Mouse (Mus musculus) liver, adult 2 months (tissue): ENCODE data around the gene Gp1ba. TPM values are rescaled to one million over a fixed set of nuclear protein-coding genes. Genes with fewer than 3 reads are reported as not detected.

ENCODE experiments used
- DNase-seq: peaks from one replicate; pipeline ENCODE4 v3.0.0-alpha.2; 2011; ENCODE audit warnings: low read depth, low spot score; ENCODE audit errors: extremely low read depth
- H3K27ac ChIP-seq: fragments of 200-500 bp; replicated peaks from 2 replicates; pipeline ENCODE4 v1.5.1; 2012; ENCODE audit warnings: low read depth, mild to moderate bottlenecking, control low read depth, inconsistent platforms, low read length; ENCODE audit not compliant: insufficient read depth
- H3K27me3 ChIP-seq: fragments of 200-500 bp; 2 replicates; pipeline ENCODE4 v1.6.1; 2012; ENCODE audit warnings: mild to moderate bottlenecking, moderate library complexity, low read length, inconsistent platforms; ENCODE audit not compliant: control insufficient read depth, insufficient read depth
- H3K36me3 ChIP-seq: fragments of 200-500 bp; 2 replicates; pipeline ENCODE4 v1.6.1; 2012; ENCODE audit warnings: low read length, inconsistent platforms; ENCODE audit not compliant: control insufficient read depth, insufficient read depth
- H3K4me1 ChIP-seq: fragments of 200-500 bp; 2 replicates; pipeline ENCODE4 v1.6.1; 2011; ENCODE audit warnings: low read length; ENCODE audit not compliant: control insufficient read depth, insufficient read depth
- H3K4me3 ChIP-seq: fragments of 200-500 bp; 2 replicates; pipeline ENCODE4 v1.5.1; 2011; ENCODE audit warnings: low read depth, mild to moderate bottlenecking, control low read depth, low read length, moderate library complexity; ENCODE audit not compliant: insufficient read depth
- H3K79me2 ChIP-seq: fragments of 200-500 bp; 2 replicates; pipeline ENCODE4 v1.6.1; 2012; ENCODE audit warnings: inconsistent platforms, mild to moderate bottlenecking, low read length, moderate library complexity; ENCODE audit not compliant: control insufficient read depth, insufficient read depth
- H3K9ac ChIP-seq: fragments of 200-500 bp; 2 replicates; pipeline ENCODE4 v1.6.1; 2012; ENCODE audit warnings: low read depth, mild to moderate bottlenecking, control low read depth, inconsistent platforms, low read length
- CTCF ChIP-seq: fragments of 200-500 bp; IDR thresholded peaks from 2 replicates; pipeline ENCODE4 v1.5.1; 2011; ENCODE audit warnings: low read depth, low read length, control low read depth
- POLR2A ChIP-seq: fragments of 200-500 bp; IDR thresholded peaks from 2 replicates; pipeline ENCODE4 v1.6.1; 2011; ENCODE audit warnings: low read length, control low read depth; ENCODE audit not compliant: insufficient read depth; ENCODE audit errors: extremely low read depth
- WGBS: fragments of 180-500 bp; shearing (Covaris S2); methylation state at CpG from one replicate; pipeline ENCODE4 v1.1.7; 2018; 5-methylcytosine and 5-hydroxymethylcytosine counted together
- polyA plus RNA-seq: library from polyadenylated mRNA; depleted of rRNA; stranded (reverse); fragments of >200 nt; gene quantifications from 2 replicates; pipeline ENCODE4 v1.2.3, GENCODE M21; 2012
- total RNA-seq: library from RNA; depleted of rRNA; stranded (reverse); fragments of >200 nt; gene quantifications from 2 replicates; pipeline ENCODE4 v1.2.3, GENCODE M21; 2014

Gene Gp1ba
- total and polyA plus RNA-seq, 2 experiments, result 0.09 TPM; not detected in 1

GRCm38 (mm10) chr11:70656456-70656927 is 17.6 kb downstream of the Gp1ba start:
- Histone ChIP-seq H3K4me3 (peak overlapping the region; percentile 53; the same call in 1 of the 2 replicates), H3K9ac (peak overlapping the region; percentile 66), H3K79me2 (peaks cover 23% of the 10 kb centered on the region), H3K27me3 (no peaks in the 10 kb centered on the region), H3K4me1 (peaks cover 14% of the 10 kb centered on the region), H3K27ac (peak overlapping the region; percentile 75; the same call in 1 of the 2 replicates), H3K36me3 (peaks cover 15% of the 10 kb centered on the region)
- DNase-seq, result no peak
- WGBS, result 59% methylated on average over 16 of the region's 16 CpGs
- no peak for TF ChIP-seq CTCF
- TF ChIP-seq POLR2A, result no peak

GRCm38 (mm10) chr11:70656964-70657363 is 18.0 kb downstream of the Gp1ba start, which contains the start of gene Eno3:
Gene Eno3, plus strand, starts transcription at chr11:70657202.
- 82% methylated on average over 3 of the region's 3 CpGs for WGBS
- Histone ChIP-seq H3K36me3 (peaks cover 10% of the 10 kb centered on the region), H3K4me3 (peak within 1 kb of the TSS; percentile 53; the same call in 1 of the 2 replicates), H3K27me3 (no peaks in the 10 kb centered on the region), H3K4me1 (peaks cover 11% of the 10 kb centered on the region), H3K9ac (peak within 1 kb of the TSS; percentile 66), H3K27ac (peak within 1 kb of the TSS; percentile 75), H3K79me2 (peaks cover 21% of the 10 kb centered on the region)
- no peak for DNase-seq
- no peak for TF ChIP-seq POLR2A
- TF ChIP-seq CTCF, result no peak

- peaks cover 4% of the 10 kb centered on the region for H3K36me3 ChIP-seq
- no peak overlapping the region for H3K27ac ChIP-seq
- no peak overlapping the region for H3K4me3 ChIP-seq
- H3K9ac ChIP-seq, result no peak overlapping the region
- H3K79me2 ChIP-seq, result peaks cover 18% of the 10 kb centered on the region
- no peaks in the 10 kb centered on the region for H3K27me3 ChIP-seq
- no peak for DNase-seq
- TF ChIP-seq CTCF, result no peak
- TF ChIP-seq POLR2A, result no peak
- WGBS, result 70% methylated on average over 6 of the region's 6 CpGs
- H3K4me1 ChIP-seq, result peaks cover 6% of the 10 kb centered on the region; the same call in 1 of the 2 replicates
Measured at GRCm38 (mm10) chr11:70657573-70657972, 18.7 kb downstream of the Gp1ba start.

- DNase-seq, result no peak
- WGBS, result 78% methylated on average over 9 of the region's 9 CpGs
- no peak overlapping the region for H3K27ac ChIP-seq
Measured at GRCm38 (mm10) chr11:70657991-70658390, 19.1 kb downstream of the Gp1ba start.

GRCm38 (mm10) chr11:70658521-70658920 is 19.6 kb downstream of the Gp1ba start:
- H3K4me1 ChIP-seq, result peaks cover 2% of the 10 kb centered on the region; the same call in 1 of the 2 replicates
- TF ChIP-seq CTCF (no peak), POLR2A (no peak)
- no peak overlapping the region for H3K9ac ChIP-seq
- peaks cover 3% of the 10 kb centered on the region for H3K36me3 ChIP-seq
- DNase-seq, result no peak
- peaks cover 9% of the 10 kb centered on the region for H3K79me2 ChIP-seq
- H3K27me3 ChIP-seq, result no peaks in the 10 kb centered on the region
- H3K27ac ChIP-seq, result no peak overlapping the region
- 93% methylated on average over 5 of the region's 5 CpGs for WGBS
- no peak overlapping the region for H3K4me3 ChIP-seq

More at GRCm38 (mm10) chr11:70657991-70658390, 19.1 kb downstream of the Gp1ba start:
- Histone ChIP-seq H3K27me3 (no peaks in the 10 kb centered on the region), H3K79me2 (peaks cover 14% of the 10 kb centered on the region), H3K9ac (no peak overlapping the region), H3K36me3 (peaks cover 3% of the 10 kb centered on the region), H3K4me3 (no peak overlapping the region), H3K4me1 (peaks cover 2% of the 10 kb centered on the region; the same call in 1 of the 2 replicates)
- TF ChIP-seq POLR2A, result no peak
- no peak for TF ChIP-seq CTCF

- TF ChIP-seq POLR2A, result no peak
- no peak for TF ChIP-seq CTCF
- no peak overlapping the region for H3K27ac ChIP-seq
- peaks cover 2% of the 10 kb centered on the region; the same call in 1 of the 2 replicates for H3K4me1 ChIP-seq
- 89% methylated on average over 8 of the region's 8 CpGs for WGBS
- H3K4me3 ChIP-seq, result no peak overlapping the region
- H3K9ac ChIP-seq, result no peak overlapping the region
- no peaks in the 10 kb centered on the region for H3K27me3 ChIP-seq
- peaks cover 5% of the 10 kb centered on the region for H3K79me2 ChIP-seq
- DNase-seq, result no peak
- H3K36me3 ChIP-seq, result peaks cover 3% of the 10 kb centered on the region
Measured at GRCm38 (mm10) chr11:70658942-70659341, 20.0 kb downstream of the Gp1ba start.
